Mouse (Mus musculus) left cerebral cortex, adult 9 months (tissue): ENCODE measurements at regions not wholly inside any gene's neighbourhood (a gene's known extent, or its start where the extent isn't known, plus 50 kb on each side); places are given as distances from the start of the nearest gene placed in this dataset.

ENCODE experiments used
- DNase-seq, 2 experiments: peaks; one replicate each; pipeline ENCODE4 v3.0.0; 2022; ENCODE audit warnings: low spot score in 2 of 2

DNA sequence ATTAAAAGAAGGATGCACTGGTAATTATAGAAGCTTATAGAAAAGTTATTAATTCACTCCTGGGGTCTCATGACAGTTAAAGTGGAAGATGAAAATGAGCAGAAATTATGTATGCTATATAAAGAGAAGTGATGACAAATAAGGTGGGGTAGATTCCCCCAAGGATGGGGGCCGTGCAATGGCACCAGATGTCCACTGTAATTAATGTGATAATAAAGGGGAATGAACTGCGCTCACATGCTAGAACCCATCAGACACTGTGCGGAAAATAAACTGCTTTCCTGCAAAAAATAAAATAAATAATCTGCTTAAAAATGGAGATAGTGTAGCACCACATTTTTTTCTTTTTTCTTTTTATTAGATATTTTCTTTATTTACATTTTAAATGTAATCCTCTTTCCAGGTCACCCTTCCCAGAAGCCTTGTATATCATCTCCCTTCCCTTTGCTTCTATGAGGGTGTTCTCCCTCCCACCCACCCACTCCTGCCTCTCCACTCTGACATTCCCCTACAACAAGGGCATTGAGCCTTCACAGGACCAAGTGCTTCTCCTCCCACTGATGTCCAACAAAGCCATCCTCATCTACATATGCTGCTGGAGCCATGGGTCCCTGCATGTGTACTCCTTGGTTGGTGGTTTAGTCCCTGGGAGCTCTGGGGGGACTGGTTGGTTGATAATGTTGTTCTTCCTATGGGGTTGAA lies 934.0 kb upstream of the Pcdh20 start:
- DNase-seq: no peak

DNA sequence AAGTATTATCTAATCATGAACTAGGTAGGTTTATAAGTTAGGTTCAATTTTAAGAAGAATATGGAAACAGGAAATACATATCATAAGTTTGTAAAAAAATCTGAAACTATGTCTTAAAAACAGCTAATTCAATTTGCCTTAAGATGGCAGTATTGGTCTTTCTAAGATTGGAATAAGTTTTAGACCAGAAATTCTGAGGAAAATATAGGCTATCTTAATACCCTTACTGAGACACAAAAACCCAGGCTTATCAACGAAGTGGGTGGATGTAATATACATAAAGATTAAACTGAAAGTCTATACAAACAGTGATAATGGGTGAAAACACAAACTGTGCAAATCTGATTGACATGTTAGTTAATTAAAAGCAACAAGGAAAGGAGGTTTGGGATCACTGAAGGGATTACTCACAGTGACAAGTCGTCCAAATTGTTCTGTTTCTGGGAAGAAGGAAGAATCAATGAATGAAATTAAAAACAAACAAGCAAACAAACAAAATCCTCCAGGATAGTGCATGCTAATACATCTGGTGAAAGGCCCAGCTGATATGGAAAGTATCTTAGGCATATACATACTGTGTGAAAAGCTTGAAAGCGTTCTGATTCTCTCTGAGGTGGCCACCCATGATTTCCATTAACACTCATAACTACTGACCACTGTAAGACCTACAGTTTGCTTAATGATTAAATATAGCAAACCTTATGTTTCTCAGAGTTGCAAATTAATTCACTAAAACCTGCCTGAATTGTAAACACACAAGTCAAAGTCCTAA lies 931.6 kb upstream of the Pcdh20 start:
- DNase-seq: no peak

DNA sequence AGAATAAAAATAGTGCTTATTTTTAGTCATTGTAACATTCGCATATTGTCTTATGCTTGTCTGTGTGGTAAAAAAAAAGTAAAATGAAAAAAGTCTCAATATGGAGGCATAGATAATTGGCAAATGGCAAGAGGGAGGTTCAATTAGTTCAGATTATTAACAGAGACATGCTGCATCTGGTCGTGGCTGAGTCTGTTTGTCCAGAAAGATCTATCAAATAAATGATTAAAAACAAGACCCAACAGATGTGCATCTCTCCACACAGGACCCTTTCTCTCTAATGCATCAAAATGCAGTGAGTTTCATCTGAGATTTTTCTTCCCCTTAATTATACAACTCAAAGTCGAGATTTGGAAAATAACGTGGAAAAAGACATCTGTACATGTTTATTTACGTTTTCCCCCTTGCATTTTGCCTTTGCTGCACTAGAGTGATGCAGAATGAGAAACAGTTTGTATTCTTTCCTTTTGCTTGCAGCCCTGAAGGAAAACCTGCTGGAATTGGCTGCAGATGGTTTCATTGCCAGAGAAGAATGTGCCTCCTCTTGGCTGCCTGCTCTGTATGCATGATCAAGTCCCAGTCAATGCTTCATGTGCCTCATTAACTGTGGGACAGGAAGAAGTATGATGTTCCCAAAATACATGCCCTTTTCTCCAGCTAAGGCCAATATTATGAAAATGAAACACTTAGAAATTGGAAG lies 886.0 kb upstream of the Pcdh20 start:
- DNase-seq: no peak

DNA sequence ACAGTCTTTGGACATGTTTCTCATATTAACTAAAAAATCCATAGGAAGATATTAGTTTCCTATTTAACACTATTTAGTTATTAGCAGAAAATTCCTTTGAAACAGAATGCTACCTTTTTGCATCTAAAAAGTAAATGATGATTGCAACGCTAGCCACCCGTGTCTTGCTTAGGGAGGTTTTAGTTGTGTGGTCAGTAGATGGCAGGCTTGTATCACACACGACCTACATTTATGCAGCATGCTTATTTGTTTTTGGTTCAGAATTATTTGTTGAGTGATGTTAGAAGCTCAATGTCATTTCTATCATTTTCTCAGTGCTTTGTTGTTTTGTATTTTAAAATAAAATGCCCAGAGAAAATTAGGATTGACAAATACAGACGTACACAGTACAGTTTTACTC lies 876.8 kb upstream of the Pcdh20 start:
- DNase-seq: peak in 1 of 2 experiments; percentile 4

GRCm38 (mm10) chr14:89325116-89325515 lies 853.9 kb upstream of the Pcdh20 start:
- DNase-seq: no peak

- no peak for DNase-seq
Observed at GRCm38 (mm10) chr14:89308506-89308905, 837.3 kb upstream of the Pcdh20 start.
